Mouse (Mus musculus) gastrocnemius, adult 2 months (tissue): Measurements from ENCODE around the gene Fam19a5. TPM values are rescaled to one million over a fixed set of nuclear protein-coding genes. Genes with fewer than 3 reads are reported as not detected.

Experiments used
- DNase-seq: peaks from one replicate; pipeline ENCODE4 v3.0.0; 2022
- H3K27ac ChIP-seq: fragments of 200-600 bp; 2 replicates; pipeline ENCODE4 v1.8.1; 2022; ENCODE audit warnings: mild to moderate bottlenecking
- H3K4me3 ChIP-seq: fragments of 200-600 bp; 2 replicates; pipeline ENCODE4 v1.8.1; 2022; ENCODE audit warnings: mild to moderate bottlenecking, moderate library complexity
- CTCF ChIP-seq: fragments of 200-600 bp; IDR thresholded peaks from 2 replicates; pipeline ENCODE4 v1.8.1; 2022; ENCODE audit warnings: antibody characterized with exemption, mild to moderate bottlenecking, moderate library complexity
- intact Hi-C: fragments of 180-260 bp; cut with DNase I; formaldehyde crosslinking; loops from one replicate; pipeline ENCODE4 v1.15.1; 2025
- total RNA-seq, 2 experiments: library from RNA; stranded (reverse); gene quantifications; 2 replicates each; pipeline ENCODE4 v1.2.3; 2021

Gene Fam19a5
- total RNA-seq, 2 experiments from 2014 or later = 2.4 to 3.2 TPM

- Histone ChIP-seq H3K27ac (no peak overlapping the region), H3K4me3 (no peak overlapping the region)
- intact Hi-C loops = no loop called here
- DNase-seq = no peak
- TF ChIP-seq CTCF = no peak
These were observed 61.6 kb downstream of the Fam19a5 start for GRCm38 (mm10) chr15:87605504-87606280.

DNA sequence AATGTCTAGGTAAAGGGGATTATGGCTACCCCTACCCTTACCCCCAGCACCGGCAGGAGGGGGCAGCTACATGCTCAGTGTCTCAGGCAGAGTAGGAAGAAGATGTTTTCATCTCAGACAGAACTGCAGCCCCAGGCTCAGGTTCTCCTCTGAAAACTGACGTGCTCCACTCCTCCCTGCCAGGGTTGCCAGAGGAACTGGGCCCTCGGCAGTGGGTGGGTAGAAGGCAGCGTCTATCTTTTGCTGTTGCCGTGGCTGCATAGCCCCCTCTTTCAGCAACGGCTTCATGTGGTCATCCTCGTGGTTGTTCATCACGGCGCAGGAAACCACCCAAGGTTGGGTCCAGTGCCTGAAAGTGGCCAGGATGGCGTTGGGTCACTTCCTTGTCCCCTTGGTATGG lies 62.6 kb downstream of the Fam19a5 start:
- no peak overlapping the region for H3K27ac ChIP-seq
- H3K4me3 ChIP-seq = no peak overlapping the region
- intact Hi-C loops = no loop called here
- DNase-seq = no peak
- TF ChIP-seq CTCF = no peak

DNA sequence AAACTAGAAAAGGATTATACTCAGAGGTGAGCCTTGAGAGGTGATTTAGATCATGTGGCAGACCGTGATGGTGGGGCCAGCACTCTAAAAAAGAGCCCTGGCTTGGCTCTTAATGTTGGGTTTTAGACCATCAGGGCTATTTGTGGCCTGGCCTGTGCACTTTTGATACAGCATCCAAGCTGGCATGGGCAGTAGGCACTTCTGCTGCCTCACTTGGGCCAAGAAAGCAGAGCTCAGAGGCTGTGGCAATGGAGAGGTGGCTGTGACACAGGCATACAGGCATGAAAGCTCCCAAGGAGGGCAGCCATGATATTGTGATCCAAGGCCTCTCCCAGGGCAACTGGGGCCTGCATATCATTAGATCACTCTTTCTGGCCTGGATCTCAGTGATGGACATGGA lies 65.1 kb downstream of the Fam19a5 start:
- intact Hi-C loops = no loop called here
- no peak overlapping the region for H3K27ac ChIP-seq
- TF ChIP-seq CTCF = no peak

DNA sequence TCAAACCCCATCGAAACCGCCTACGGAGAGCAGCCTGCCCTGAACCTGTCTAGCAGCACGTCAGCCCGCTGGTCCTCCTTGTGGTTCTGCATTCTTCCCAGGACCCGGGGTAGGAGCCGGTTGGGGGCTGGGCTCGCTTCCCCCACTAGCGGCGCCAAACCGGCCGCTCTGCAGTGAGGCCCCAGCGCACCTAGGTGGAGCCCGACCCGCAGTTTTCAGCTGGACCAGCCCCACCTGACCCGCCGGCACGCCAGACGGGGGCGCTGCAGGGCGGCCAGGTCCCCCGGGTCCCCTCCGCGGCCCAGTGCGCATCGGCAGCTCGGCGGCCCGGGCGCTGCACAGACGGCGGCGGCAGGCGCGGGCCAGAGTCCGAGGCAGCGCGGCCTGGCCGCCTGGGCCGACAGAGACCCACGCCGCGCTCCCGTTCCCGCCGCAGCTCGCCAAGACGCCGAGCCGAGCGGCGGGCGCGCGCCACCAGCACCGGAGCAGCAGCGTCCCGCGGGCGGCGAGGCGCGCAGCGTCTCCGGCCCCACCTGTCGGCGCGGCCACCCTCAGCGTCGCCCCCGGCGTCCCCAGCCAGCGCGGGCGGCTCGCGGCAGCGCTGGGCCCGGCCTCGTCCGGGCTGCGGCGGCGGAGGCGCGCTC lies 80.0 kb downstream of the Fam19a5 start:
- peak; percentile 88 for TF ChIP-seq CTCF
- intact Hi-C loops = loop anchor here (1.0 to 2.0 kb wide), 2 partner anchors 336 to 625 kb away; no protein-coding TSS in a partner anchor
- peak overlapping the region; percentile 73 for H3K4me3 ChIP-seq
- DNase-seq = peak; percentile 92
- H3K27ac ChIP-seq = no peak overlapping the region

More for the DNA sequence above, 65.1 kb downstream of the Fam19a5 start:
- no peak for DNase-seq
- H3K4me3 ChIP-seq = no peak overlapping the region

DNA sequence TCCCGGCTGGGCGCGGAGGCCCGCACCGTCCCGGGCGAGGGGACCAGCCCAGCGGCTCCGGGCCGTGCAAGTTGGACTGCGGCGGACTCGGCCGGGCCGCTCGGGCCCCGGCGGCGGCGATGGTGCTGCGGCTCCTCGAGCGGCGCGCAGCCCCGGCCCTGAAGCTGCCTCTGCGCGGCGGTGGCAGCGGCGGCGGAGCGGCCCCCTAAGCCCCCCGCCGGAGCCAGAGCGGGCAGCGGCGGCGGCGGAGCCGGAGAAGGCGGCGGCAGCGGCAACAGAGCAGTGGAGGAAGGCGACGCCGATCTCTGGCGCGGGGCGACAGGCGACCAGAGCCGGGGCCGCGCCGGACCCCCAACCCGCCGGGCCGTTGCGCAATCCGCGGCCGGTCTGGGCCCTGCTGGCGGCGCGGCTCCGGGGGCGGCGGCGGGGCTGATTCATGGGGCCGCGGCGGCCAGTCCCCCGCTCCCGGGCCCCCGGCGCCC lies 80.6 kb downstream of the Fam19a5 start:
- intact Hi-C loops = loop anchor here (1.0 to 5.0 kb wide), 3 partner anchors 208 to 624 kb away; no protein-coding TSS in a partner anchor
- Histone ChIP-seq H3K4me3 (peak overlapping the region; percentile 73), H3K27ac (no peak overlapping the region)
- TF ChIP-seq CTCF = no peak
- peak; percentile 35 for DNase-seq

GRCm38 (mm10) chr15:87625236-87626023 lies 81.3 kb downstream of the Fam19a5 start:
- H3K4me3 ChIP-seq = peak overlapping the region; percentile 73
- intact Hi-C loops = loop anchor here (2.0 to 5.0 kb wide), 2 partner anchors 207 to 623 kb away; no protein-coding TSS in a partner anchor
- H3K27ac ChIP-seq = 0 out of 2 replicates have a peak overlapping the region, but pooled peaks have one; percentile 8
- peak; percentile 88 for DNase-seq
- TF ChIP-seq CTCF = peak; percentile 89

- no peak overlapping the region for H3K4me3 ChIP-seq
- intact Hi-C loops = no loop called here
- TF ChIP-seq CTCF = no peak
- DNase-seq = no peak
- H3K27ac ChIP-seq = no peak overlapping the region
These were observed 91.2 kb downstream of the Fam19a5 start for GRCm38 (mm10) chr15:87635272-87635671.

GRCm38 (mm10) chr15:87636407-87636806 lies 92.3 kb downstream of the Fam19a5 start:
- TF ChIP-seq CTCF = no peak
- H3K27ac ChIP-seq = no peak overlapping the region
- no peak overlapping the region for H3K4me3 ChIP-seq
- DNase-seq = no peak
- intact Hi-C loops = no loop called here

DNA sequence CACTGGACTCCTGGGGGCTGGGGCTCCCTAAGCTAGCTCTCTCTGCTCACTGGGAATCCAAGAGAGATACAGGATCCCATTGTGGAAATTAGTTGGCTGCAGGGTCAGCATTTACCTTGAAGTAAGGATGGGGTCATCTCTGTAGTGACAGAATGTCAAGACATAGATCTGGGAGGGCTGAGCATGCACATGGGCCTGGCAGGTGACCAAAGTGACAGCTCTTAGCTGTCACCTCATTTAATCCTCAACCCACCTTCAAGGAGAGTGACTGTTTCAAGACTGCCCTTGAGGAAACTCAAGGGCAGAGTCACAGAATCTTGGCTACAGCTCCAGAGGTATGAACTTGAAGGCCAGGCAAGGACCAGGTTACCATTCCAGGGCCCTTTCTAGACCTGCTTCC lies 93.1 kb downstream of the Fam19a5 start:
- Histone ChIP-seq H3K4me3 (no peak overlapping the region), H3K27ac (no peak overlapping the region)
- DNase-seq = no peak
- intact Hi-C loops = no loop called here
- no peak for TF ChIP-seq CTCF

DNA sequence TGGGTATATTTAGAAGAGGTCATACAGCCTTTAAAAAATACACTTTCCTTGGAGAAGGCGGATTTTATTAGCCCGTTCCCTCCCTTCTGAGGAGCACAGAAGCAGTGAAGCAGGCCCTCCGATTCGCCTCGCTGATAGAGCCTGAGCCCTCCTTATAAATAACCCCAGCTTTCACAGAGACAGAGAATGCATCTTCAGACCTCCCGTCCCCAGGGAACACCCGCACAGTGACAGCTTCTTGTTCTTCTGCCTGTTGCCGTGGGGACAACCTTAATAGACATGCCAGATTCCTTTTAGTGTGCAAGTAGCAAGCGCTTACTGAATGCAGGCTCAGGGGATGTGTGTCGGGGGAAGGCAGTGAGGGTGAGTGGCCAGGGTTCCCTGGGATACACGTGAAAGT lies 94.2 kb downstream of the Fam19a5 start:
- H3K4me3 ChIP-seq = no peak overlapping the region
- intact Hi-C loops = no loop called here
- TF ChIP-seq CTCF = no peak
- no peak for DNase-seq
- H3K27ac ChIP-seq = no peak overlapping the region

- no peak overlapping the region for H3K4me3 ChIP-seq
- no peak overlapping the region for H3K27ac ChIP-seq
- no peak for DNase-seq
- intact Hi-C loops = no loop called here
- TF ChIP-seq CTCF = no peak
These were observed 102.4 kb downstream of the Fam19a5 start for GRCm38 (mm10) chr15:87646313-87647061.

DNA sequence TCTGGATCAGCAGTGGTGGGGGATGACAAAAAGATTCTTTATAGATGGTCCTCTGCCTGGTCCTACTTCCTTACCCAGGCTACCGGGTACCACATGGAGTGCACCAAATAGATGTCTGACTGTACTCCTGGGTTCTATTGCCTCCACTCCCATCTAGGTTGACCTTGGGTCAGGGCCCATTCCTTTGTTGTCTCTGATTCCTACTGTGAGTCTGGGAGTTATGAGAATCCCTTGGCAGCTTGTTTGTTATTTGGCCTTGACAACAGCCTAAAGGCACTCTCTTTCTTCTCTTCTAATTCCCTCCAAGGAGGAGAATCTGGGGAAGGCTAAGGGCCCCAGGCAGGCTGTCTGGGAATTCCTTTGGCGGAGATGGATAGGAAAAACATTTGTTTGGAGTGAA lies 105.6 kb downstream of the Fam19a5 start:
- no peak for TF ChIP-seq CTCF
- no peak for DNase-seq
- intact Hi-C loops = no loop called here
- no peak overlapping the region for H3K4me3 ChIP-seq
- H3K27ac ChIP-seq = no peak overlapping the region
